Mouse (Mus musculus): ENCODE measurements around the gene Lrch3. TPM values are rescaled to one million over a fixed set of nuclear protein-coding genes. Genes with fewer than 3 reads are reported as not detected.

Gene Lrch3
- polyA plus RNA-seq, 1 experiment from 2014 or later, result 49.8 TPM

GRCm38 (mm10) chr16:33017677-33018349, 103.9 kb downstream of the Lrch3 start:
- Histone ChIP-seq H3K4me1 (ENCODE audit: control insufficient read depth, insufficient read depth, low read length) (no peaks in the 10 kb centered on the region), H3K9me3 (ENCODE audit: control insufficient read depth, low read length) (no peaks in the 10 kb centered on the region), H3K36me3 (ENCODE audit: control insufficient read depth, insufficient read depth, low read length) (peaks cover 15% of the 10 kb centered on the region), H3K4me3 (ENCODE audit: low read depth, low read length) (no peak overlapping the region), H3K4me2 (ENCODE audit: low read depth, low read length) (no peak overlapping the region), H3K27me3 (ENCODE audit: control insufficient read depth, insufficient read depth, low read length) (no peaks in the 10 kb centered on the region), H3K9ac (replicated peaks; ENCODE audit: low read depth, low read length) (no peak overlapping the region), H3K27ac (ENCODE audit: low read depth, low read length) (no peak overlapping the region)
- 94% methylated on average over 5 of the region's 5 CpGs for WGBS
- no peak for ATAC-seq (ENCODE audit: low read depth)

- no peak overlapping the region for H3K27ac ChIP-seq (ENCODE audit: low read depth, low read length)
- no peak for ATAC-seq (ENCODE audit: low read depth)
- 77% methylated on average over 21 of the region's 21 CpGs for WGBS
Observed at GRCm38 (mm10) chr16:33019117-33019770, 105.3 kb downstream of the Lrch3 start.

GRCm38 (mm10) chr16:33021381-33021780, 107.5 kb downstream of the Lrch3 start:
- WGBS, result 84% methylated on average over 3 of the region's 3 CpGs
- no peak for ATAC-seq (ENCODE audit: low read depth)
- Histone ChIP-seq H3K27me3 (ENCODE audit: control insufficient read depth, insufficient read depth, low read length) (no peaks in the 10 kb centered on the region), H3K27ac (ENCODE audit: low read depth, low read length) (no peak overlapping the region), H3K4me3 (ENCODE audit: low read depth, low read length) (no peak overlapping the region), H3K9ac (replicated peaks; ENCODE audit: low read depth, low read length) (no peak overlapping the region), H3K4me1 (ENCODE audit: control insufficient read depth, insufficient read depth, low read length) (no peaks in the 10 kb centered on the region), H3K9me3 (ENCODE audit: control insufficient read depth, low read length) (no peaks in the 10 kb centered on the region), H3K4me2 (ENCODE audit: low read depth, low read length) (no peak overlapping the region), H3K36me3 (ENCODE audit: control insufficient read depth, insufficient read depth, low read length) (no peaks in the 10 kb centered on the region; the same call in 1 of the 2 replicates)

More at GRCm38 (mm10) chr16:33019117-33019770, 105.3 kb downstream of the Lrch3 start:
- H3K9me3 ChIP-seq (ENCODE audit: control insufficient read depth, low read length), result no peaks in the 10 kb centered on the region
- no peaks in the 10 kb centered on the region for H3K4me1 ChIP-seq (ENCODE audit: control insufficient read depth, insufficient read depth, low read length)
- no peak overlapping the region for H3K4me3 ChIP-seq (ENCODE audit: low read depth, low read length)
- no peak overlapping the region for H3K9ac ChIP-seq (replicated peaks; ENCODE audit: low read depth, low read length)
- no peak overlapping the region for H3K4me2 ChIP-seq (ENCODE audit: low read depth, low read length)
- H3K36me3 ChIP-seq (ENCODE audit: control insufficient read depth, insufficient read depth, low read length), result peaks cover 1% of the 10 kb centered on the region; the same call in 1 of the 2 replicates
- H3K27me3 ChIP-seq (ENCODE audit: control insufficient read depth, insufficient read depth, low read length), result no peaks in the 10 kb centered on the region

- no peak overlapping the region for H3K27ac ChIP-seq (ENCODE audit: low read depth, low read length)
- H3K27me3 ChIP-seq (ENCODE audit: control insufficient read depth, insufficient read depth, low read length), result no peaks in the 10 kb centered on the region
- no peak overlapping the region for H3K4me2 ChIP-seq (ENCODE audit: low read depth, low read length)
- no peak overlapping the region for H3K4me3 ChIP-seq (ENCODE audit: low read depth, low read length)
- no peaks in the 10 kb centered on the region for H3K9me3 ChIP-seq (ENCODE audit: control insufficient read depth, low read length)
- no peaks in the 10 kb centered on the region for H3K4me1 ChIP-seq (ENCODE audit: control insufficient read depth, insufficient read depth, low read length)
- no peaks in the 10 kb centered on the region for H3K36me3 ChIP-seq (ENCODE audit: control insufficient read depth, insufficient read depth, low read length)
- 5% methylated on average over 4 of the region's 4 CpGs for WGBS
- peak; percentile 51; the same call in 1 of the 2 replicates for ATAC-seq (ENCODE audit: low read depth)
- no peak overlapping the region for H3K9ac ChIP-seq (replicated peaks; ENCODE audit: low read depth, low read length)
Observed at GRCm38 (mm10) chr16:33023750-33024149, 109.8 kb downstream of the Lrch3 start.

GRCm38 (mm10) chr16:33024456-33025104, 110.7 kb downstream of the Lrch3 start:
- 75% methylated on average over 8 of the region's 8 CpGs for WGBS
- H3K9ac ChIP-seq (replicated peaks; ENCODE audit: low read depth, low read length), result no peak overlapping the region
- H3K36me3 ChIP-seq (ENCODE audit: control insufficient read depth, insufficient read depth, low read length), result no peaks in the 10 kb centered on the region
- H3K27me3 ChIP-seq (ENCODE audit: control insufficient read depth, insufficient read depth, low read length), result no peaks in the 10 kb centered on the region
- no peaks in the 10 kb centered on the region for H3K4me1 ChIP-seq (ENCODE audit: control insufficient read depth, insufficient read depth, low read length)
- no peak overlapping the region for H3K4me2 ChIP-seq (ENCODE audit: low read depth, low read length)
- H3K9me3 ChIP-seq (ENCODE audit: control insufficient read depth, low read length), result no peaks in the 10 kb centered on the region
- no peak overlapping the region for H3K4me3 ChIP-seq (ENCODE audit: low read depth, low read length)
- H3K27ac ChIP-seq (ENCODE audit: low read depth, low read length), result no peak overlapping the region
- ATAC-seq (ENCODE audit: low read depth), result no peak

- H3K9me3 ChIP-seq (ENCODE audit: control insufficient read depth, low read length), result no peaks in the 10 kb centered on the region
- no peak overlapping the region for H3K4me3 ChIP-seq (ENCODE audit: low read depth, low read length)
- ATAC-seq (ENCODE audit: low read depth), result no peak
- H3K27me3 ChIP-seq (ENCODE audit: control insufficient read depth, insufficient read depth, low read length), result no peaks in the 10 kb centered on the region
- no peaks in the 10 kb centered on the region for H3K36me3 ChIP-seq (ENCODE audit: control insufficient read depth, insufficient read depth, low read length)
- WGBS, result 92% methylated on average over 7 of the region's 7 CpGs
- H3K4me2 ChIP-seq (ENCODE audit: low read depth, low read length), result no peak overlapping the region
- no peak overlapping the region for H3K27ac ChIP-seq (ENCODE audit: low read depth, low read length)
- no peak overlapping the region for H3K9ac ChIP-seq (replicated peaks; ENCODE audit: low read depth, low read length)
- no peaks in the 10 kb centered on the region for H3K4me1 ChIP-seq (ENCODE audit: control insufficient read depth, insufficient read depth, low read length)
Observed at GRCm38 (mm10) chr16:33026357-33026756, 112.5 kb downstream of the Lrch3 start.

GRCm38 (mm10) chr16:33036006-33036405, 122.1 kb downstream of the Lrch3 start:
- Histone ChIP-seq H3K9ac (replicated peaks; ENCODE audit: low read depth, low read length) (no peak overlapping the region), H3K4me2 (ENCODE audit: low read depth, low read length) (no peak overlapping the region), H3K4me3 (ENCODE audit: low read depth, low read length) (no peak overlapping the region), H3K4me1 (ENCODE audit: control insufficient read depth, insufficient read depth, low read length) (no peaks in the 10 kb centered on the region), H3K27me3 (ENCODE audit: control insufficient read depth, insufficient read depth, low read length) (no peaks in the 10 kb centered on the region), H3K9me3 (ENCODE audit: control insufficient read depth, low read length) (no peaks in the 10 kb centered on the region), H3K27ac (ENCODE audit: low read depth, low read length) (no peak overlapping the region), H3K36me3 (ENCODE audit: control insufficient read depth, insufficient read depth, low read length) (no peaks in the 10 kb centered on the region)
- ATAC-seq (ENCODE audit: low read depth), result no peak
- 85% methylated on average over 4 of the region's 4 CpGs for WGBS

- no peaks in the 10 kb centered on the region for H3K9me3 ChIP-seq (ENCODE audit: control insufficient read depth, low read length)
- H3K27ac ChIP-seq (ENCODE audit: low read depth, low read length), result no peak overlapping the region
- 69% methylated on average over 1 of the region's 1 CpGs for WGBS
- H3K4me3 ChIP-seq (ENCODE audit: low read depth, low read length), result no peak overlapping the region
- ATAC-seq (ENCODE audit: low read depth), result no peak
- H3K9ac ChIP-seq (replicated peaks; ENCODE audit: low read depth, low read length), result no peak overlapping the region
- H3K4me1 ChIP-seq (ENCODE audit: control insufficient read depth, insufficient read depth, low read length), result no peaks in the 10 kb centered on the region
- no peaks in the 10 kb centered on the region for H3K36me3 ChIP-seq (ENCODE audit: control insufficient read depth, insufficient read depth, low read length)
- no peaks in the 10 kb centered on the region for H3K27me3 ChIP-seq (ENCODE audit: control insufficient read depth, insufficient read depth, low read length)
- H3K4me2 ChIP-seq (ENCODE audit: low read depth, low read length), result no peak overlapping the region
Observed at GRCm38 (mm10) chr16:33042682-33043081, 128.8 kb downstream of the Lrch3 start.

- H3K27ac ChIP-seq (ENCODE audit: low read depth, low read length), result no peak overlapping the region
- no peak overlapping the region for H3K9ac ChIP-seq (replicated peaks; ENCODE audit: low read depth, low read length)
- no peak overlapping the region for H3K4me3 ChIP-seq (ENCODE audit: low read depth, low read length)
- H3K27me3 ChIP-seq (ENCODE audit: control insufficient read depth, insufficient read depth, low read length), result no peaks in the 10 kb centered on the region
- no peaks in the 10 kb centered on the region for H3K4me1 ChIP-seq (ENCODE audit: control insufficient read depth, insufficient read depth, low read length)
- no peaks in the 10 kb centered on the region for H3K36me3 ChIP-seq (ENCODE audit: control insufficient read depth, insufficient read depth, low read length)
- H3K9me3 ChIP-seq (ENCODE audit: control insufficient read depth, low read length), result no peaks in the 10 kb centered on the region
- ATAC-seq (ENCODE audit: low read depth), result no peak
- WGBS, result 79% methylated on average over 2 of the region's 2 CpGs
- H3K4me2 ChIP-seq (ENCODE audit: low read depth, low read length), result no peak overlapping the region
Observed at GRCm38 (mm10) chr16:33043268-33043667, 129.4 kb downstream of the Lrch3 start.

Data from neural tube, embryonic 14.5 days (tissue).